Mouse (Mus musculus) R1 (cell line): ENCODE data around the gene Vmn1r100.
"Not testable (repeated sequence)": the region's sequence is repeated elsewhere in the genome, so short reads cannot be mapped to it uniquely, and the experiment has no call there.

Experiments
- DNase-seq: peaks from one replicate; pipeline ENCODE4 v3.0.0-alpha.2; 2018; ENCODE audit warnings: low read depth, low spot score

Gene Vmn1r100

GRCm38 (mm10) chr7:20417642-20418041 is at the start of gene Vmn1r100:
Gene Vmn1r100, plus strand, starts transcription at chr7:20417942.
- DNase-seq: not testable (repeated sequence)

DNA sequence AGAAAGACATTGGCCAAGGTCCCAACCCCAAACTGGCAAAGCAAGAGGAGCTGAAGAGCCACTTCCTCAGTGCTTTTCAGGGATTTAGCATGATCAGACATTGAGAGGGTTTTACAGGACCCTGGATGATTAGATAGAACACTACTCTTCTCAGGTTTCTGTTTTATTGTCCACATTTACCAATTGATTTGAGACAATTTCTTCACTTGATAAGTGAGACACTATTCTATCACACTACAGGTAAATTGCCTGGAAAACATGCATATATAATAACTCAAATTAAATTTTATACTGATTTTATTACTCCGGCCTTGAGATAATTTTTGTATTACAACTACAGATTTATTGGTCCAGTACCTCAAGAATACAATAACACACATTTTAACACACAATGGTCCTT is 42.4 kb upstream of the Vmn1r100 start, which contains the start of gene Gm5728:
Gm5728 (minus strand) TSS at position 101 of the 400 bp plus-strand sequence.
- not testable (repeated sequence) for DNase-seq

GRCm38 (mm10) chr7:20442493-20442892 is 24.8 kb downstream of the Vmn1r100 start, which contains the start of gene Vmn1r101:
Gene Vmn1r101, minus strand, starts transcription at chr7:20442593.
- not testable (repeated sequence) for DNase-seq
